Comparison of ENCODE assay signal across 9 mouse cellular contexts in genomic region chr3:94373597-94374011, GRCm38 (mm10). TPM values are rescaled to one million over a fixed set of nuclear protein-coding genes. Genes with fewer than 3 reads are reported as not detected.
A peak's percentile ranks its signal among the peaks of the same experiment; 100 is the strongest.
DNase-seq lines count a peak whose midpoint lies in the region; ATAC-seq and TF ChIP-seq lines count a peak whose summit lies in the region.
"Had no signal": no experiment of that assay in that cellular context is flagged by ENCODE, and none has a peak within 500 bp of the region (broad histone marks: within the 10 kb centered on the region; RNA-seq: fewer than 3 reads in every experiment).

No protein-coding gene starts in this region.

- no peak overlapping the region for H3K27ac ChIP-seq in heart, embryonic 12.5 days (ENCODE audit: poor library complexity, severe bottlenecking)
- H3K27ac ChIP-seq in kidney, postnatal 0 days = peak overlapping the region; percentile 79

- H3K27me3 ChIP-seq in heart, embryonic 12.5 days (replicated peaks) = peaks cover 43% of the 10 kb centered on the region
- no peaks in the 10 kb centered on the region for H3K27me3 ChIP-seq in kidney, postnatal 0 days (ENCODE audit: insufficient read depth, low read length)

- peak; percentile 65 to 82 for DNase-seq in adrenal gland, adult (ENCODE audit: inconsistent age in 2 of 2, low spot score in 1 of 2)
- DNase-seq in adrenal gland, postnatal 4 days (ENCODE audit: low spot score in 2 of 2) = no peak
- DNase-seq in cerebellum, postnatal 25 days = peak; percentile 53 to 69
- DNase-seq in kidney, postnatal 0 days (ENCODE audit: low spot score) = peak; percentile 48
- DNase-seq in lung, postnatal 4 days = peak; percentile 45 to 62
- peak; percentile 70 for DNase-seq in thymus, postnatal 14 days
- DNase-seq in layer of hippocampus, postnatal 25 days (ENCODE audit: extremely low spot score in 1 of 2, low spot score in 1 of 2) = no peak

- peaks cover 39% of the 10 kb centered on the region for H3K4me1 ChIP-seq in heart, embryonic 12.5 days (replicated peaks)
- H3K4me1 ChIP-seq in kidney, postnatal 0 days (replicated peaks; ENCODE audit: insufficient read depth, low read length) = no peaks in the 10 kb centered on the region; the same call in 1 of the 2 replicates

- H3K9ac ChIP-seq in heart, embryonic 12.5 days = no peak overlapping the region
- peak overlapping the region; percentile 63 for H3K9ac ChIP-seq in kidney, postnatal 0 days (ENCODE audit: low read depth, low read length)

- no peaks in the 10 kb centered on the region for H3K36me3 ChIP-seq in heart, embryonic 12.5 days
- no peaks in the 10 kb centered on the region for H3K36me3 ChIP-seq in kidney, postnatal 0 days (ENCODE audit: insufficient read depth, low read length)

- peak overlapping the region; percentile 63 for H3K4me2 ChIP-seq in heart, embryonic 12.5 days
- H3K4me2 ChIP-seq in kidney, postnatal 0 days (ENCODE audit: low read length) = peak overlapping the region; percentile 60

- TF ChIP-seq CTCF in kidney, postnatal 0 days (IDR thresholded peaks at IDR 0.05; ENCODE audit: low read depth) = no peak

- H3K9me3 ChIP-seq in heart, embryonic 12.5 days (replicated peaks) = no peaks in the 10 kb centered on the region
- no peaks in the 10 kb centered on the region for H3K9me3 ChIP-seq in kidney, postnatal 0 days (replicated peaks; ENCODE audit: low read length)

- WGBS in heart, embryonic 12.5 days = 2% methylated on average over 5 of the region's 5 CpGs
- WGBS in kidney, postnatal 0 days = 2% methylated on average over 5 of the region's 5 CpGs

- ATAC-seq in heart, embryonic 12.5 days (ENCODE audit: insufficient number of reproducible peaks, low FRiP score) = peak; percentile 37; the same call in 1 of the 2 replicates
- peak; percentile 43 for ATAC-seq in kidney, postnatal 0 days (replicated peaks; ENCODE audit: low FRiP score, low read depth)

- H3K4me3 ChIP-seq in heart, embryonic 12.5 days = peak overlapping the region; percentile 25
- H3K4me3 ChIP-seq in kidney, postnatal 0 days (replicated peaks; ENCODE audit: low read depth, low read length) = peak overlapping the region; percentile 41

RNA-seq across cellular contexts. Expression of gene Rorc, which starts 1.0 kb away (rescaled TPM):
- 10 to 100 TPM; 17.7 to 18.9 TPM for total RNA-seq in adrenal gland, postnatal 4 days (2021)
- 0.92 and 1.5 TPM in 2 replicates for polyA plus RNA-seq in heart, embryonic 12.5 days (2016; fragmentation: Nextera tagmentation; extraction: Ambion mirVana)
- 14.4 and 16.4 TPM in 2 replicates for polyA plus RNA-seq in kidney, postnatal 0 days (2015; fragmentation: Nextera tagmentation; extraction: Ambion mirVana)
- under 1 TPM; 0.52 to 0.57 TPM for total RNA-seq in layer of hippocampus, postnatal 25 days (2021)

RNA-seq across cellular contexts. Expression of gene C2cd4d, which starts 11.4 kb away (rescaled TPM):
- under 1 TPM; 0.62 to 0.67 TPM for total RNA-seq in adrenal gland, postnatal 4 days (2021)
- 0.66 and 0.90 TPM in 2 replicates for polyA plus RNA-seq in heart, embryonic 12.5 days (2016; fragmentation: Nextera tagmentation; extraction: Ambion mirVana)
- polyA plus RNA-seq in kidney, postnatal 0 days (2015; fragmentation: Nextera tagmentation; extraction: Ambion mirVana) = 0.50 and 0.75 TPM in 2 replicates
- total RNA-seq in layer of hippocampus, postnatal 25 days (2021) = under 1 TPM; 0.54 to 0.56 TPM

RNA-seq across cellular contexts. Expression of gene Lingo4, which starts 24.7 kb away (rescaled TPM):
- 1 to 10 TPM in 1 of 2 experiments, under 1 TPM in 1; 0.78 to 1.3 TPM for total RNA-seq in adrenal gland, postnatal 4 days (2021)
- polyA plus RNA-seq in heart, embryonic 12.5 days (2016; fragmentation: Nextera tagmentation; extraction: Ambion mirVana) = not detected in 2 replicates
- 0.32 and 0.47 TPM in 2 replicates for polyA plus RNA-seq in kidney, postnatal 0 days (2015; fragmentation: Nextera tagmentation; extraction: Ambion mirVana)
- total RNA-seq in layer of hippocampus, postnatal 25 days (2021) = 1 to 10 TPM in 1 of 2 experiments, under 1 TPM in 1; 0.99 to 1.1 TPM

RNA-seq across cellular contexts. Expression of gene Them5, which starts 31.7 kb away (rescaled TPM):
- not detected for total RNA-seq in adrenal gland, postnatal 4 days (2021)
- not detected in 2 replicates for polyA plus RNA-seq in heart, embryonic 12.5 days (2016; fragmentation: Nextera tagmentation; extraction: Ambion mirVana)
- polyA plus RNA-seq in kidney, postnatal 0 days (2015; fragmentation: Nextera tagmentation; extraction: Ambion mirVana) = 0.09 TPM in 1 of 2 replicates, not detected in the other
- not detected for total RNA-seq in layer of hippocampus, postnatal 25 days (2021)
- polyA plus RNA-seq: cortical plate, adult 2 months had no signal

RNA-seq across cellular contexts. Expression of gene Tdrkh, which starts 39.5 kb away (rescaled TPM):
- total RNA-seq in adrenal gland, postnatal 4 days (2021) = 10 to 100 TPM; 10.5 to 15.1 TPM
- 8.5 and 9.7 TPM in 2 replicates for polyA plus RNA-seq in heart, embryonic 12.5 days (2016; fragmentation: Nextera tagmentation; extraction: Ambion mirVana)
- 11.1 and 12.8 TPM in 2 replicates for polyA plus RNA-seq in kidney, postnatal 0 days (2015; fragmentation: Nextera tagmentation; extraction: Ambion mirVana)
- total RNA-seq in layer of hippocampus, postnatal 25 days (2021) = 10 to 100 TPM; 44.1 TPM

Comparison
In these comparisons a context has a peak if more than half of its experiments do, and no peak if none do; other contexts are left out.
1. DNase-seq: peak in adrenal gland, adult (2 of 2), cerebellum, postnatal 25 days (2 of 2), kidney, postnatal 0 days (single experiment), lung, postnatal 4 days (2 of 2) and thymus, postnatal 14 days (single experiment); none in adrenal gland, postnatal 4 days (0 of 2) and layer of hippocampus, postnatal 25 days (0 of 2).
2. RNA of gene Rorc, which starts 1.0 kb away (total RNA-seq): 17.7 to 18.9 TPM in adrenal gland, postnatal 4 days; 0.52 to 0.57 TPM in layer of hippocampus, postnatal 25 days; every median in the first group is over 10 times any median in the second.